Mouse (Mus musculus): Measurements from ENCODE around the gene Basp1.
"Not testable (repeated sequence)": the region's sequence is repeated elsewhere in the genome, so short reads cannot be mapped to it uniquely, and the experiment has no call there.

Gene Basp1

GRCm38 (mm10) chr15:25413378-25413901 is at the start of gene Basp1:
Basp1 (minus strand) TSS chr15:25413764.
- DNase-seq = peak; percentile 37 to 43

- DNase-seq = not testable (repeated sequence)
Observed at GRCm38 (mm10) chr15:25463076-25463475, 49.5 kb upstream of the Basp1 start.

GRCm38 (mm10) chr15:25462056-25462762 is 48.6 kb upstream of the Basp1 start:
- DNase-seq = no peak

GRCm38 (mm10) chr15:25459901-25460300 is 46.3 kb upstream of the Basp1 start:
- no peak for DNase-seq

GRCm38 (mm10) chr15:25457421-25457820 is 43.9 kb upstream of the Basp1 start:
- DNase-seq = no peak

- DNase-seq = no peak
Observed at GRCm38 (mm10) chr15:25453538-25453937, 40.0 kb upstream of the Basp1 start.

GRCm38 (mm10) chr15:25449348-25449747 is 35.8 kb upstream of the Basp1 start:
- DNase-seq = no peak

- DNase-seq = no peak
Observed at GRCm38 (mm10) chr15:25448703-25449340, 35.3 kb upstream of the Basp1 start.

- no peak for DNase-seq
Observed at GRCm38 (mm10) chr15:25447136-25447535, 33.6 kb upstream of the Basp1 start.

GRCm38 (mm10) chr15:25446155-25446487 is 32.6 kb upstream of the Basp1 start:
- DNase-seq = no peak

GRCm38 (mm10) chr15:25445361-25446154 is 32.0 kb upstream of the Basp1 start:
- DNase-seq = no peak

- DNase-seq = no peak
Observed at GRCm38 (mm10) chr15:25444208-25444607, 30.6 kb upstream of the Basp1 start.

GRCm38 (mm10) chr15:25443140-25443790 is 29.7 kb upstream of the Basp1 start:
- DNase-seq = no peak

- DNase-seq = no peak
Observed at GRCm38 (mm10) chr15:25441868-25442185, 28.3 kb upstream of the Basp1 start.

GRCm38 (mm10) chr15:25440991-25441867 is 27.7 kb upstream of the Basp1 start:
- DNase-seq = peak; percentile 62 to 65

- no peak for DNase-seq
Observed at GRCm38 (mm10) chr15:25440317-25440716, 26.8 kb upstream of the Basp1 start.

GRCm38 (mm10) chr15:25432341-25432740 is 18.8 kb upstream of the Basp1 start:
- DNase-seq = no peak

GRCm38 (mm10) chr15:25430167-25430566 is 16.6 kb upstream of the Basp1 start:
- no peak for DNase-seq

GRCm38 (mm10) chr15:25429007-25429406 is 15.4 kb upstream of the Basp1 start:
- no peak for DNase-seq

- no peak for DNase-seq
Observed at GRCm38 (mm10) chr15:25428551-25428950, 15.0 kb upstream of the Basp1 start.

- DNase-seq = no peak
Observed at GRCm38 (mm10) chr15:25420266-25420665, 6.7 kb upstream of the Basp1 start.

- no peak for DNase-seq
Observed at GRCm38 (mm10) chr15:25416367-25416766, 2.8 kb upstream of the Basp1 start.

Data from B cell, adult 2 months (primary cell).